Mouse (Mus musculus): ENCODE results near the gene Ltbp1.

The Ltbp1 gene

DNA sequence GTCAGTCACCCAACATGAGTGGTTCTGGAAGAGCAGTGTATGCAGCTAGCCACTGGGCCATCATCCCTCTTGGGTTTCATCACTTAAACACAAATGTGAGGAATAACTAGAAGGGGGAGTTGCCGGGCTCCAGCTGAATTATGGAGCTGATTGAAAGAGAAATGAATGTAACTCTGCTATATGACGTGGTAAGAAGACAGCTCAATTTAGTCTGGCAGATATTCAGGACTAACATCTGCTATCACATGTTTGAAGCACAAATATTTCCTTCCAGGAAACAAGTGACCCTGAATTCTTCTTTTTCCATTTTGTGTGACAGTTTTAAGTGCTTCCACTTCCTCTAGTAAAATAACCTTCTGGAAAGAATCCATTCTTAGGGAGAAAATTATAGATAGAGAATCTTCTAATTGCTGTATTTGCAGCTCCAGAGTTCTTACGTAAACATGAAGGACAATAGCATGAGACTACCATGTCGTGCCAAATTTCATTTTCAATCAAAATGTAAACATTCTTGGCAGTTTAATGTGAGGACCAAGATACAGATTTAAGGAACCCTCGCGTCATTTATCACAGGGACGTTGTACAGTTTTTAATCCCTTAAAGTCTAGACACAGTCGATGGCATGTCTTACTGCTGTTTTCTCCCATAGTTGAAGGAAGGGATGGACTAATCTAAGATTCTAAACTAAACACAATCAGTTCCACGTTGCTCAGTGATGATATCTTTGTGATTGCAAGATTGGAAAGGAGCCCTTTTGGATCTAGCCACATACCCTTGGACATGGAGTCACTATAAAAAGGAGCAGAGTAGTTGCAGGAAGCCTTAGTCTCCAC lies 279.7 kb downstream of the Ltbp1 start:
- DNase-seq (ENCODE audit: low spot score in 2 of 2), result no peak

DNA sequence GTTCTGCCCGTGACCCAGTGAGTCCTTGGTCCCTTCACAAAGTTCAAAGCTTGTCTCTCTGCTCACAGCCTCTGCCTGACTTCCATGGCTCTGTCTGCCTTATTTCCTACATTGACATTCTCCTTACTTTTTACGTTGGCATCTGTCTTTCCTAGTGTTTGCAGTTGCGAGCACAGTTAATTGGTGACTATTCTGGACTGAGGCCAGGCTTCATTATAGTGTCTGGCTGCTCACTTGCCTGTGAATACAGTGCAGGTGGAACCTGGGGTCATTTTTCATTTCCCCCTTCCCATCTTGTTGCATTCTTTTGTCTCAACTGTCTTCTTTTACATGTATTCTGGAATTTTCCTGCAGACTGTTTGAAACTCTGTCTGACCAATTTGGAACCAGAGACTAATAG lies 287.6 kb downstream of the Ltbp1 start:
- DNase-seq (ENCODE audit: low spot score in 2 of 2), result no peak

DNA sequence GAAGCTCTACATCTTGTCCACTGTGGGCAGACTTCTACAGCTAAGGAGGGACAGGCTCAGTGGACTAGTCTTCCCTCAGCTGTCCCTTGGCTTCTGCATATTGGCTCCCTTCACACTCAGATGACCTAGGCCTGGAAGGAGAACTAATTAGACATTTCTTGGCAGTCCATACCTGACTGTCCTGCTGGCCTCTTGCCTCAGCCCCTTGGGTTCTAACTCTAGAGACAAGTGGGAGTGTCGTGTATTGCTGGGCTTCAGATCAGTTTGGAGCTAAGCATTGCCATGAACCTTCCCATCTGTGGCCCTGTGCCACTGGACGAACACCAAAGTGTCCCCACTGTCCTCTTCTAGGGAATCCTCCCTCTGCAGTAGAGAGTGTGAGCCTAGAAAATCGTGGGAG lies 288.4 kb downstream of the Ltbp1 start:
- DNase-seq (ENCODE audit: low spot score in 2 of 2), result no peak

DNA sequence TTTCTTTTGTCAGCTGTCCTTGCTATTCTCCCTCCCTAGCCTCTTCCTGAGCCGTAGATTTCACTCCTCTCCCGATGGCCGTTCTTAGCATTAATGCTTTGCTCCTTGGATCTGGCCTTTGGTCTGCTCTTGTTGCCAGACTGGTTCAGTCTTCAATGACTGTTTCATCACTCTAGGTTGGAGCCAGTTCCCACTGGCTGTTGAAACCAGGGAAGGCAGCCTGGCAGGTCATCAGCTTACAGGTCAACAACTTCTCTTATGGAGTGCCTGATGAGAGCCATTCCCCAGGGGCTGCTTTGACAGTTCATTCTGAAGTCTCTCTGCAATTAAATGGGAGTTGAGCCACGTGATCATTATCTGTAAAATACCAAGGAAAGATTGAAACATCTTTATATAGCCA lies 295.5 kb downstream of the Ltbp1 start:
- no peak for DNase-seq (ENCODE audit: low spot score in 2 of 2)

DNA sequence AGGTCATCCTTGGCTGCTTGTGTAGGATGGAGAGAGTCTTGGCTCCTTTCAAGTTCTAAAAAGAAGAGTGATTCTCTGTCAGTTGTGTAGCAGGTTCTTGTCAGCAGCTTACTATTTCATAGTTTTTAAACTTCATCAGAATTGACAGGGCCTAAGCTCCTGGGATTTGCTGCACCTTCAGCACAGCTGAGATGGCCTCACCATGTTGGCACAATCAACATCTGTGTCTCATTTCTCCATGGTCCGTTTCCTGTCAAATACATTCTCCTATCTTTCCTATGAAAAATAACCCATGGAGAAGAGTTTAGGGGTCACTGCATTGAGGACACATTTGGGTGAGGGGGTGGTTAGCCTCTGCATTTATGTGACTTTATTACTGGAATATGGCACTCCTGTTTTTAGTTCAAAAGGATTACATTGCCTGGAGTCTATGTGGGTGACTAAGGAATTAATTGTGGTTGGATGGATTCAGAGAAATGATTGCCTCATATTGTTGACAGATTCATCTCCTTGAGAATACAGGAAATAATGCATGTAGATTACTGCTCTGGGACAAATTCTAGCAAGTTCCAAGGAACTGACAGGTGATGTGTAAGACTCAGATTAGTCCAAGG lies 299.5 kb downstream of the Ltbp1 start:
- DNase-seq (ENCODE audit: low spot score in 2 of 2), result no peak

DNA sequence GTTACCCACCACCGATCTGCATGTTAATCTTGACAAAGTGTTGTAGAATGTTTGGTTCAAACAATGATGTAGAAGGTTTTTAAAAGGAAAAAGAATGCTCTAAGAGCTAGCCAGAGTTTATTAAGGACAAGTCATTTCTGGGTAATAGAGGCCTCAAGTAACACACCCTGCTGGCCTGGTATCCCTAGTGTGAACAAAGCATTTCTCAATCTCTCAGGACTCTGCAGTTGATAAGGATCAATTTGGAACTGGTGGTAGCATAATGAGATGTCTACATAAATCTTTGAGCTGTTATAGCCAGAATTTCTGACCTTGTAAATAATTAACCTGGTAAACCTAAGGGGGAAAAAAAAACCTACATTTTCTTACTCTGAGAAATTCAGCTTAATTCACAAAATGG lies 300.3 kb downstream of the Ltbp1 start:
- no peak for DNase-seq (ENCODE audit: low spot score in 2 of 2)

DNA sequence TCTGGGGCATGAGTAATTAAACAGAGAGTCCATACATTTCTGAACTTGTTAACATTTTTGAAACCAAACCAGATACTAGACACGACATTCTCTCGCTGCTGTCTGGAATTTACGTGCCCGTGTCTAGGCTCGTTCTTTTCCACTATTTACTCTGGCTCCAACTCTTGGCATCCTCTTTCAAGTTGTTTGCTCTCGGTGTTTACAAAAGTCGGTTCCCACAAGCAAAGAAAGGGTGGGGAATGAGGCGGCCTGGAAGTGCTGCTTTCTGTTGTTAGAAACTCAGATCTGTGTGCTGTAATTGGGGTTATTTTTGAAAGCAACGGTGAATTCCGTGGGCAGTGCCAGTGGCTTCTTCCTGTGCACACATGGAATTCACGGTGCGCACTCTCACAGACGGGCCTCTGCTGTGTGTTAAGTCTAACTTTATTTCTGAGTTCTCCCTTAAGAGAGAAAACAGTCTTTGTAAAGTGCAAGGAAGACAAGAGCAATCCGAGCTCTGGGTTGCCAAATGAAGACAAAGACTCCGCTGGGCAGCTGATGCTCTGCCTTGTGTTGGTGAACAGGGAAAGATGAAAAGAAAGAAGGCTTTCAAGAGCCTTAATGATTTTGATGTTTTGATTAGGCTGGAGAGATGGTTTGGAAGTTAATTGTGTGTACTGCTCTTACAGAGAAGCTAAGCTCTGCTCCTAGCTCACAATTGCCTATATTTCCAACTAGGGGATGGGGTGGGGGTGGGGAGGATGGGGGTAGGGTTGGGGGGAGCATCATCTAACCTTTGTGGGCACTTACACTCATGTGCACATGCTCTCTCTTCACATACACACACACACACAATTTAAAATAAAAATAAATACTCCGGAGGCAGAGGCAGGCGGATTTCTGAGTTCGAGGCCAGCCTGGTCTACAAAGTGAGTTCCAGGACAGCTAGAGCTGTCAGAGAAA lies 302.0 kb downstream of the Ltbp1 start:
- DNase-seq (ENCODE audit: low spot score in 2 of 2), result no peak

DNA sequence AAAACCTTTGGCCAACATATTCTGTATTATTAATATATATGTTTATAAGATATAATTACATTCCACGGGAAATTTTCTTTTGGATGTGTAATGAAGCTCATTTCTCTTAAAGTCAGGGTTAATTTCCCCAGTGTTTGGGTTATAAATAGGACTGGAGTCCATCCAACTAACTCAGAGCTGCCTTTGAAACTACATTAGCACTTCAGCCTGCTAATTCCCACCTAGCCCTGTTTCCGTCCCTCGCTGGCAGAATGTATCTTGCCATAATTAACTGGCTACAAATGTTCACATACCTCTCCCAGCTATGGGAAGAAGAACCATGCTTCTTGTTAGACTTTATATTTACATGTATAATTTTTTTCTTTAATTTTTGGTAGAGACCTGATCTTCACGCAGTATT lies 311.7 kb downstream of the Ltbp1 start:
- no peak for DNase-seq (ENCODE audit: low spot score in 2 of 2)

DNA sequence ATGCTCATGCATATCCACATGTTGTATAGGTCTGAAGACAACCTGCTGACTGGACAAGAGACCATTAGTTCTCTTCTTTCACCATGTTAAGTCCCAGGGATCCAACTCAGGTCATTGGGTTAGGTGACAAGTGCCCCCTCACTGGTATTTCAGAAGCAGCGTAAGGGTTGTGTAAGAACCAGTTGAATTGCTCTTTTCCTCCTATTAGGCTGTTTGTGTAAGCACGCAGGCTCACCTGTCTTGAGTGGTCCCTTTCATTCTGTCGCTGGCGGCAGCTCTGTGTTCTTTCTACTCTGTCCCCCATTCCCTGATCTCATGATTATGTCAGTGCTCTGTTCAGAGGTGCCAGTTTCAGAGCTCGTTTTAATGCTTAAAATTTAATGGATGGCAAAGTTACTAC lies 317.9 kb downstream of the Ltbp1 start:
- DNase-seq (ENCODE audit: low spot score in 2 of 2), result no peak

DNA sequence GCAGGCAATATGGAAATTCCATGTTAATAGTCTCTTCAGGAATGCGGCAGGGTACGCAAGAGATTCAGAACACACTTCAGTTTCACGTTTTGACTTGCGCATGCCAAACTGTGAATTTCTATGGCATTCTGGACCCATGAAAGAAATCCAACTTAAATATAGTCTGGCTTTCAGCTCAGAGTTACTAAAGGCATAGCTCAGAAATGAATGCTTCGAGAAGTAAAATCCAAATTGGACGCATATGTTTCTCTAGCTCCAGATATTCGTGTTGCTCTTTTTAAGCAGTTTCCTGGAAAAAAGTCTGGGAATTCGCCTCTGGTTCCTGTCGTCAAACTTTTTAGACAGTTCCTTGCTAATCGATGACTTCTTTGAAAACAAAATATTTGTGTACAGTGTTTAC lies 318.4 kb downstream of the Ltbp1 start:
- no peak for DNase-seq (ENCODE audit: low spot score in 2 of 2)

DNA sequence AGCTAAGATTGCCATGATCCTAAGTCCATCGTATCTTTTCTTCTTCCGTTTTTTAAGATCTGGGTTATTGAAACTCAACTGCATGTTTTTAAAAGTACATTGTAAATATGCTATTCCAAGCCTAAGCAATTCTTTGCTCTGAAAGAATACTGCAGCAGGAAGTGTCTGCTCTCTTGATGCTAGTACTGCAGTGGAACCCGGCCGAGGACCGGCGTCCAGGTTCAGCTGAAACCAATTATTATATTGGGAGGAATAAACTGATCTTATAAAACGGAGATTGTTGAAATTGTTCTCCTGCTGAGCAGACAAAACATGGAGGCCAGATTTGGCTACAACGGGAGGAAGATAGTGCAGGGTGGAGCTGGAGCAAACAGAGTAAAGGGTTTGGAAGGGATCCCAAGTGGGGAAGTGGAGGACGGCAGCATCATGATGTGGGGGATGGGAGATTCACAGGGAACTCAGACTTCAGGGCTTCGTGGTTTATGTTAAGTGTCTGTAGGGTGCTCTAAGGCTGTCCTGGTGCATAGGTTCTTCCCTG lies 322.8 kb downstream of the Ltbp1 start:
- DNase-seq (ENCODE audit: low spot score in 2 of 2), result no peak

DNA sequence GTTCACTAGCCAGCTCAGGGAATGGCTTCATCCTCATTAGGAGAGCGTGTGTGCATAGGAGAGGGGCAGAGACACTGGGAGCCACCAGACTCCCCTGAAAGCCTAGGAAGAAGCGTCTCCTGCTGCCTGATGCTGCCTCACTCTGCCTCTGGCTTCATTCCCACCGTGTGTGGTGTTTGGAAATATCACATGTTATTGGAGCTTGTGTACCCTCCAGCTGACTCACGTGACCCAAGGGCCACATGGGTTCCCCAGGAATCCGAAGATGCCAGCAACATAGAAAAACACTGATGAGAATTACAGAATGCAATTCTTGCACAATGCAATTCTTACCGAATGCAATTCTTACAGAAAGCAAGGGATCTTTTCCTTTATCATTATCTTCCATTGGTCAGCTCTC lies 325.0 kb downstream of the Ltbp1 start:
- DNase-seq (ENCODE audit: low spot score in 2 of 2), result no peak

DNA sequence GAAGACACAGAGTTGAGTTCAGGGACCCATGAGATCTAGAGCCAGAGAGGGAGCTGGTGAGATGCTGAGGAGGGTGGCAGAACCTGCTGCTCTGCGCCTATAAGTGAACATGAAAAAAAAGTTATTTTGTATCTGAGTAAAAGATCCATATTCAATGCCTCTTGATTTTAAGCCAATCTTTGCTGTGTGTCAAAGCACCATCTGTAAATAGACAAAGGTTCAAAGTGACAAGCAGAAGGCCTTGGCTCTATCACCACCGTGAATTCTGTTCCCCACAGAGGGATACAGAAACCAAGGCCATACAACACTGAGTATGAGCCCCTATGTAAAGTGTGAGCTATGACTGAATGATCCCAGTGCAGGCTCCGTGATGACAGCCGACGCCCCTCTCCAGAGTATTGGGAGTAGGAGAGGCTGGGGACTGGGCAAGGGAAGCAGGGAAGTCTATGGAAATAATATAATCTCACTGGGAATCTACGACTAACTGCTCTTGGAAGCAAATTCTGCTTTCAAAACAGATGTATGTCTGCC lies 326.1 kb downstream of the Ltbp1 start:
- no peak for DNase-seq (ENCODE audit: low spot score in 2 of 2)

DNA sequence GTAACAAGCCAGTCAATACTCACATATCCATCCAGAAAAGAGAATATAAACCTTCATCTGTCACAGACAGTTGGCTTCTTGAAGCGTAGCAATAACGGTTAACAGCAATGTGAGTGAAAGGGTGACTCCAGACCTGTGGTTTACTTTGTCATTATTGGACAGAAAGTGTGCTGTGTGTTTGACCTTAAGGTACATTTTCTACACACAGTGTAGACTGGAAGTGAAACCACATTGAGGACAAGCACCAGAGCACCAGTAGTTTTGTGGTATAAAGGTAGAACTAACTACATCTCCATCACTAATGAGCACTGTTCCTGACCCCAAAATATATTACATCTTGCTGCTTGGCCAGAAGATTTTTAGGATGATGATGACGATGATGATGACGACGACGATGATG lies 326.9 kb downstream of the Ltbp1 start:
- no peak for DNase-seq (ENCODE audit: low spot score in 2 of 2)

DNA sequence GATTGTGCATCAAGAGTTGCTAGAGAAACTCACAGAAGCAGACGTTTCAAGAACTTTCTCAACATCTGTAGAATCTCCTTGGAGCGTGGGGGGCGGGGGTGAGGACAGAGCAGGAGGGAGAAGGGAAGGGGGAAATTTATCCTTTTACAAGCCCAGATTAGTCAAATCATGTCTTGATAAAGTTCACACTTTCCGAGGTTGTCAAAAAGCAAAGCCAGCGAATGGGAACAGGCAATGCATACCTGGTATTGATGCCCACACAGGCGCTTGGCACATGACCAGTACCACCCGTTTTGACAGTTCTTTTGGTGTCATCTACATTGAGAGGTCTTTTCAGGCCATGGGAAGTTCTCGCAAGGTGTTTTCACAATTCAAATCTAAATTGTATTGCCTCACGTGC lies 327.6 kb downstream of the Ltbp1 start:
- DNase-seq (ENCODE audit: low spot score in 2 of 2), result no peak

DNA sequence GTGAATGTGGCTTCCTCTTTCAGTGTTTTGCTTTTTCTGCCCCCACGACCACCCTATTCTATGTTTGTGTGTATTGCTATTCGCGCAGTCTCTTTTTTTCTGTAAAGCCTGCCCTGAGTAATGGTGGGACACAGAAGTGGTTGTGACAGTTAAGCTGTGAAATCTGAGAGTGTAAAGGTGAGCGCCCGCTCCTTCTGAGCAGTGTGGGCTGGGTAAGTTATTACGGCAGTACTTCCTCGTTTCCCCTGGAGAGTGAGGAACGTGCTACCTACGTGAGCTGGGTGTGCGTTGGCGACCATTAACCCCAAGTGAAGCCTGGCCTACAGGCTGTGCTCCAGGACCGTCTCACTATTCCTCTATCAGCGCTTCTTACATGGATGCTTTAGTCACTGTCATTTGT lies 328.4 kb downstream of the Ltbp1 start:
- no peak for DNase-seq (ENCODE audit: low spot score in 2 of 2)

DNA sequence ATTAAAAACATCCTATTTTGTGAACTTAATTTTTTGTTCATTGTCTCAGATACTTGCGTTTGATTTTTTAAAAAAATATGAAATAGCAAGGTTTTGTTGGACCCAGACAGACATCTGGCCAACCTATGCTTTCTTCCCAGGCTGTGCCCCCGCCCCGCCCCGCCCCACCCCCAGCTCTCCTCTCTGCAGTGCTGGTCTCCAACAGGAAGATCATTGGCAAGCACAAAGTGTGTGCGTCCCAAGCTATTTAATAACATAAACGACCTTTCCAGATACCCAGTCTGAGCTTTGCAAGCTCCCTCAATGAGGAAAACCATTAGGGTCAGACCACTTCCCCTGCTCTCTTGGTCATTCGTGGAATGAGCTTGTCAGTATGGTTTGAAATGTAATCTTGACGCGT lies 330.3 kb downstream of the Ltbp1 start:
- DNase-seq (ENCODE audit: low spot score in 2 of 2), result no peak

DNA sequence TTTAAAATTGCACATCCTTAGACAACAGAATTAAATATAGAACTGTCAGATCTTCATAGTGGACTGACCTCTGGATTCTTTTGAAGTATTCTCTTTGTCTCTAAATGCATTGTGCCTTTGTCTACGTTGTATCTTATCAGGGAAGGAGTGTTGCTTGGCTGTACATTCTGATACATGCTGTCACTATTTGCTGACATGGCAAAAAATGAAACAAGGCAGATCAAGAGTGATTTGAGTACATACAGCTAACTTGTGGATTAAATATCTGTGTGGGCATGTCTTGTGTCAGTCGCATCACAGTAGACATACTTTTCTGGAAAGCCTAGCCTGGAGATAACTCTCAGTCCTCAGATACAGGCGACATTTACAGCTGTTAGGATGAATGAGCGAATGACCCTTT lies 335.9 kb downstream of the Ltbp1 start:
- no peak for DNase-seq (ENCODE audit: low spot score in 2 of 2)

DNA sequence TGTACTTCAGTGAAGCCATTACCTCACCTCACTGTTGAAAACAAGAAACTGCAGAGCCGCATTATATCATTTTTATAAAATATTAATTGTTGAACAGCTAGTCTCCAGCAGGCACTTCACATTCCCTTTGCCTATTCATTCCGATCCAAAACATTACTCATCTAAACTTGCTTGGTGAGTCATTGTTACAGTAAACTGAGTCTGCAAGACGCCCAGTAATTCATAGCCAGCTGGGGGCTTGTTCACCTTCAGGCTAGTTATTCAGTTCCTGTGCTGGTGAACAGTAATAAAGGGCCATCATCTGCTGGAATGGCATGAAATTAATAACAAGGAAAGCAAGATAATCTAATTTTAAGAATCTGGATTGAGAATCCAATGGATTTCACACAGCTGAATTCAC lies 339.7 kb downstream of the Ltbp1 start:
- DNase-seq (ENCODE audit: low spot score in 2 of 2), result no peak

DNA sequence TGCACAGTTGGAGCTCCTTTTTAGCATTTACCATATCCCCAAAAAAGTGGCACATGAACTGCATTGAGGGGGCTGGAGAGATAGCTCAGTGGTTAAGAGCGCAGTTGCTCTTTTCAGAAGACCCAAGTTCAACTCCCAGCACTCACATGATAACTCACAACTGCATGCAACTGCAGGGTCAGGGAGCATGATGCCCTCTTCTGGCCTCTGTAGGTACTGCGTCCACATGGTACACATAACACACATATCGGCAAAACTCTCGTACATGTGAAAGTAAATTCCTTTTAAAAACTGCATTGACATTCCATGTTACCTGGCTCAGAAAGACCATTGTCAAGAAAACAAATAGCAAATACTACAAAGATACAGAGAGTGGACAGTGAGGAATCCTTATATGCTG lies 342.0 kb downstream of the Ltbp1 start:
- no peak for DNase-seq (ENCODE audit: low spot score in 2 of 2)

DNA sequence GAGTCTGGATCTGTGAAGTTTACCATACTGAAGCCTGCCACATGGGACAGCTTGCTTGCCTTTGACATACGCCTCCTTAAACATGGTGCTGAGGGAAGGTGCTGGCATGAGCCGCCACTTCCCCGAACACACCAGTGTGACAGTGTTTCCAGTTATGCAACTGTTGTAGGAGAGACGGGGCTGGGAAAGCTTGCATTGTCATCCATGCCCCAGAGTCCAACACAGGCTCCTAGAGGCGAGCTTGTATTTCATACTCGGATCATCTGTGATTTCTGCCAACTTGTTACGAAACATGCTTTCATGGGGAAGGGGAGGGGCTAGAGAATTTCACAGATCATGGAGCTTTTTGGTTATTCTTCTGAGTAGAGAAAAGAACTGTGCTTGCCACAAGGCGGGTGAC lies 343.7 kb downstream of the Ltbp1 start:
- no peak for DNase-seq (ENCODE audit: low spot score in 2 of 2)

DNA sequence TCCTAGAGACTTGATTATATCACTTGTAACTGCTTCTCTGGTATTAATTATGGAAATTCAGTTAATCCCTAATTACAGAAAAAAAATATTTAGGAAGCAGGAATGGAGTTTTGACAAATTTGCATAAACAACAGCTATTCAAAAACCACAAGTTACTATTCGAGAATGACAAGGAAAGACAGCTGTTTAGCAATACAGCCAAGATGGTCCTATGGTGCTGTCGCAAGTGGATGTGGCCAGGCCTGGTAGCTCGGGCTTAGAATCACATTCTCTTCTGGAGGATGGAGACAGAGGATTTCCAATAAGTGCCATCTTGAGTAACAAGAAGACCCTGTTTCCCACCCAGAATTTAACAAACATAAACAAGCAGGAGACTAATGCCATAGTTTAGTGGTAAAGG lies 344.2 kb downstream of the Ltbp1 start:
- DNase-seq (ENCODE audit: low spot score in 2 of 2), result no peak
